Mouse (Mus musculus): ENCODE measurements around the gene Tmem79.
"Not testable (repeated sequence)": the region's sequence is repeated elsewhere in the genome, so short reads cannot be mapped to it uniquely, and the experiment has no call there.

Gene Tmem79

DNA sequence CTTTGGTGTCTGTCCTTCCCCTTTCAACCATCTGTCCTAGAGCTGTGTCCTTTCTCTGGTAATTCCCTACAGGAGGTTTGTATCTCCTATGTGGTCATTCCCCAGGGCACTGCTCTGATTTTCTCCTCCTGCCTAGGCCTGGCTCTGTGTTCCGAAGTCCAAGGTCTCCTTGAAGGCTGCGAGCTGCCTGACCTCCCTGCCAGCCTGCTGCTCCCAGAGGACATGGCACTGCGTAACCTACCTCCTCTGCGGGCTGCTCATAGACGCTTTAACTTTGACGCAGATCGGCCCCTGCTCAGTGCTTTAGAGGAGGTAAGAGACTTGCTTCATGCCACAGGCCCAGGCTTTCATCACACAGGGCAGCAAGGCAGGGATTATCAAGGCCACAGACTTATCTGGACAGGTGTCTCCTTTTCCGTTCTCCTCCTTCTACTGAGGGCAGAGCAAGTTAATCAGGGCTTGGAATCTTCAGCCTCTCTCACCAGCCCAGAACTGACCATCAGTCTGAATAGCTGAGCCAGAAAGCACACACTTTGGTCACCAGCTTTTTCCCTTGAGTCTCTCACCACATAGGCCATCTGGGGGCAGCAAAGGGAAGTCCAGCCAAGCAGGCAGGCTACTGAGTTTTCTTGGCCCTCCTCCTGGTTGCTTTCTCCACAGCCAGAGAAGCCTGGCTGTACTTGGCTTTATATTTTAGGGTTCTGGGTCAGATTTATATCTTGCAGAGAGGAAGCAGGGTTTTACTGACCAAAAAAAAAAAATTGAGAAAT, 18.6 kb upstream of the Tmem79 start:
- no peak for DNase-seq (ENCODE audit: low read depth, low spot score)

DNA sequence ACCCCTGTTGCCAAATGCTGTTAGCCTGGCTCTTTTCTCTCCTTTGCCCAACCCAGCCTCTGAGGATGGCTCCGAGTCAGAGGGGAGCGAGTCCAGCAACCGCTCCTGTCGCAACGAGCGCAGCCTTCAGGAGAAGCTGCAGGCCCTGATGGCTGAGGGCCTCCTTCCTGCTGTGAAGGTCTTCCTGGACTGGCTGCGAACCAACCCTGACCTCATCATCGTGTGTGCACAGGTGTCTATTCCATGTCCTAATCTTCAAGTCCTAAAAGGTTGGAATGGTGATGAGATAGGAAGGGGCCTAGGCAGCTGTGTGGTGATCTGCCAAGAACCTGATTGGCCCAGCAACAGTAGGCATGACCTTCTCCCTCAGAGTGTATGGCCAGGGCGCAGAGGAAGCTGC, 17.0 kb upstream of the Tmem79 start:
- DNase-seq (ENCODE audit: low read depth, low spot score): no peak

DNA sequence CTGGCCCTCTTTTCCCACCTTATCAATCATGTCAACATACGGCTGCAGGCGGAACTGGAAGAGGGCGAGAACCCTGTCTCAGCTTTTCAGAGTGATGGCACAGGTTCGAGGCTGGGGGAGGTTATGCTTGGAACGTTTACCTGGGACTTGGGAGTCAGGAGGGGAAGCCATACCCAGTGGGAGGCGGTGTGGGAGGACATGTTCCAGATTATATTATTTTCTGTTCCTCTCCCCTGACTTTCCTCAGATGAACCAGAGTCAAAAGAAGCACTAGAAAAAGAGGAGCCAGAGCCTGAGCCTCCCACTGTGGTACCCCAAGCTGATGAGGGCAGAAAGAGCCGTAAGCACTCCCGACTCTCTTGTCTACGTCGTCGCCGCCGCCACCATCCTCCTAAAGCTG, 14.8 kb upstream of the Tmem79 start:
- no peak for DNase-seq (ENCODE audit: low read depth, low spot score)

DNA sequence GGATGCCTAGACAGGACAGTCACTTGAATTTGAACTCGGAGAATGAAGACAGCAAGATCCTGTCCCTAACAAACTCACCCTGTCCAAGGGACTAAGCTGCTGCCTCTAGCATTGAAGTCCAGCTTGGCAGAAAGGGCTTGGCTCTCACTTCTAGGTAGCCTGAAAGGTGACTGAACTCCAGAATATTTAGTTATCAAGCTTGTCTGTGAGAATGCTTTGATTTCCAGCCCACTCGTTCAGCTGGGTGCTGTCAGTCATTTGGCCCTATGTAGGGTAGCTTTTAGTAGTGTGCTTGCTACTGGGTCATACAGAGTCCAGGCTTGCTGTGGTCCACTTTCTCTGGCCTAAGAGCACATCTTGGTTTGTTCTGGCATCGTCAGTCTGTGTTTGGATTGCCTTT, 3.1 kb upstream of the Tmem79 start:
- DNase-seq (ENCODE audit: low read depth, low spot score): no peak

DNA sequence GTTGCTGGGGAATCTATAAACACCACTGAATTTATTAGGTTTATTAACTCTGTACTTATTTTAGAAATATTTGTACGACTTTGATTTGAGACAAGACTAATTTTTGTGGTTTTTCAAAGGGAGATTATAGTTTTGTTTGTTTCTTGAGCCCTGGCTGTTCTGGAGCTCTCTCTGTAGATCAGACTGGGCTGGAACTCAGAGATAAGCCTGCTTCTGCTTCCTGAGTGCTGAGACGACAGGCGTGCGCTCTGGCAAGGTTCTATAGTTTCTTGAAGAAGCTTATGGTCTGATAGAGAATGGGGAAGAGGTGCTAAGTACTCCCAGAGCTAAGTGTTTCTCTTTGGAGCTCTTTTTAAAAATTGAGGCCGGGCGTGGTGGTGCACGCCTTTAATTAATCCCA, 2.4 kb upstream of the Tmem79 start:
- DNase-seq (ENCODE audit: low read depth, low spot score): peak; percentile 66

DNA sequence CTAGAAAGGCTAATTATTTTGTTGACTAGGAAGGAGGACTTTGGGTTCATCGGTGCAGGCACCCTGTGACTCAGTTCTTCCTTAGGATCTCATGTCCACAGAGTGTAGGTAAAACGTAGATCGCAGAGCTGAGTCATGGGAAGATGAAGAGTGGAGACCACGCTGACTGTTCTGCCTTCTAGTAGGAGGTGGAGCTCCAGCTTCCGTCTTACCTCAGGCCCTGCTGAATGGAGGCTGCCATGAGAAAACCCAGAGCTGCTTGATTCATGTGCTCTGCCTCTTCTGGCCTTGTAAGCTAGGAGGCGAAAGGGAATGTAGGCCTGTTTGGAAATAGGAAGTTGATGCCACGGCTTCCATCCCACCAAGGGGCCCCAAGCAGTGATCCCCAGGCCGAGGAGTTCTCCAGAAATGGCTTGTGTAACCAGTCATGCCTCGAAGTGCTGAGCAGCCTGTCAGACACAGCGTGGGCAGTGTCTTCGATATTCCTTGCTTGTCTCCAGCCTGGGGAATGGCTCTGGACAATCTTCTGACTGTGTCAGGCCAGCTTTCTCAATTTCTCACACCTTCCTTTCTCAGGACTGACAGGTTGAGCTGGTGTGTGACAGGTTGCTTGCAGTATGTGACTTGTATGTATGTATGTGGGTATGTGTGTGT, 1.5 kb upstream of the Tmem79 start:
- peak; percentile 53 for DNase-seq (ENCODE audit: low read depth, low spot score)

DNA sequence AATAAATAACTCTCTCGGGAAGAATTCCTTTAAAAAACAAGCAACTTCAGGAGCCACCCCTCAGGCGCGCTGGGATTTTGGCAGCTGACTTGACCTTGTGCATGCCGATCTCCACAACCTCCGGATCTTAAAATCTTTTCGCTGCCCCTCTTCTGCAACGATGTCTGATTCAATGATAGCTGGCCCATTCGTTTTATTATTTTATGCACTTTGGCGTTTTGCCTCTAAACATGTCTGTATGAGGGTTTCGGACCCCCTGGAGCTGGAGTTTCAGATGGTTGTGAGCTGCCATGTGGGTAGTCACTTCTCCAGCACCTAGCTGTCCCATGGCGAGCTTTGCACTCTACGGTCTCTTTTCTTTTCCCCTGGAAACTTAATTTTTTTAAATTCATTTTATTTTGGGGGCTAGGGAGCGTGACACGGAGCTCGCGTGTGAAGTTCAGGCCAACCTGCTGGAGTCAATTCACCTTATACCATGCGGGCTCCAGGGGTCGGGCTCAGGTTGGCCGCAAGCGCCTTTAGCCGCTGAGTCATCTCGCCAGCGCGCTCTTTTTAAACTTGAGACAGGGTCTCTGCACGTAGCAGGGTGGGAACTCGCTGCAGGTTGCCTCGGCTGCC, 403 bp downstream of the Tmem79 start:
- no peak for DNase-seq (ENCODE audit: low read depth, low spot score)

DNA sequence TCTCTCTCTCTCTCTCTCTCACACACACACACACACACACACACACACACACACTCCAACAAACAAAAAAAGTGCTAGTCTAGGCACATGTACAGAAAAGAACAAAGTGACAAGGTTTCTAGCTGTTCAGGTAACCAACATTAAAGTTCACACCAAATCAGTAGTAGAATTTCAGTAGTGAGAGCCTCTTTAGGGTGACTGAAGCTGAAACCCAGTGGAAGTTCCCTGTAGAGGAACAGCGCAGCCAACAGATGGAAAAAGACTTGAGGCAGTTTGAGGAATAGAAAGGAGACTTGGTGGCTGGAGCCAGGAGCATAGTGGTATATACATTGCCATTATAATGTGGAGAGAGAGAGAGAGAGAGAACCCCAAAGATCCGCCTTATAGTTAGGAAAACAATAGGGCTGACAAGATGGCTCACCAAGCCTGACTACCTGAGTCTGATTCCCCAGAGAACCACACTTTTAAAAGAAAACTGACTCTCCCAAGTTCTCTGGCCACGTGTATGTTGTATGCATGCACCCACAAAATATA, 979 bp downstream of the Tmem79 start:
- no peak for DNase-seq (ENCODE audit: low read depth, low spot score)

DNA sequence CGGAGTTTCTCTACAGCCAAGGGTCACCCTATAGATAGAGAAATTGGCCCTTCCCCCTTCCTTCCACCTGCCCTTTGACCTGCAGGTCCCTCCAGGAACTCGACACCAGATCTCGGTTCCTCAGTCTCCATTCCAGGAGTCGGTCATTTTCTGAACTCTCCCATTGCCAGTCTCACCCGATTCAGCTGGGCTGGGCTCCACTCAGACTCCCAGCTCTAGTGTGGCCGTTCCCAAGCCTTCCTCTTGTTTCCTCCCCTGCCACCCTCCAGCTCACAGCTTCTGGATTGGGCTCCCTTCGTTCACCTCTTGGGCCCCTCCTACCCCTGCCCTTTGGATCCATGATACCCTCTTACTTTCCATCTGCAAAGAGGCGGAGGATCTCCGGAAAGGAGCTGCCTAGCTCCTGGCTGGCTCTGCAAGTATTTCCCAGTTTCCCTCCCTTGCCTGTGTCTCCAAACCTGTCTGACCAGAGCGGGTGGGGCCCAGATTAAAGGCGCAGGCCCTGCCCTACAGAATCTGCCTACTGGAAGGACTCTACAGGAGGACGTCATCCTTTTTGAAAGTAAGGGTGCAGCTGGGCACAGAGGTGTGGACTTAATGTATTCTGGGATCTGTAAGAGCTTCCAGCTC, 1.8 kb downstream of the Tmem79 start:
- no peak for DNase-seq (ENCODE audit: low read depth, low spot score)

DNA sequence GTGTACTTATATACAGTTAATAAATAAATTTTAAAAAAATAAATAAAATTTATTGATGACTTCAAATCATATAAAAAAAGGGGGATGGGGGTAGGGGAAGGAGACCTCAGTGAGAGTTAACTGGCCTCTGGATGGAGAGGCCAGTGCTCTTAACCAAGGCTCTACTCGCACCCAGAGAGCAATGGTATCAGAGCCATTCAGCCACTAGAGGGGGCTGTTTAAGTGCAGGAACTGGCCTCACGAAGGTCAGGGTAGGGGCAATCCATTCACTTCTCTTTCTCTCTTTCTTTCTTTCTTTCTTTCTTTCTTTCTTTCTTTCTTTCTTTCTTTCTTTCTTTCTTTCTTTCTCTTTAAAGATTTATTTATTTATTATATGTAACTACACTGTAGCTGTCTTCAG, 4.7 kb downstream of the Tmem79 start:
- DNase-seq (ENCODE audit: low read depth, low spot score): peak; percentile 64

DNA sequence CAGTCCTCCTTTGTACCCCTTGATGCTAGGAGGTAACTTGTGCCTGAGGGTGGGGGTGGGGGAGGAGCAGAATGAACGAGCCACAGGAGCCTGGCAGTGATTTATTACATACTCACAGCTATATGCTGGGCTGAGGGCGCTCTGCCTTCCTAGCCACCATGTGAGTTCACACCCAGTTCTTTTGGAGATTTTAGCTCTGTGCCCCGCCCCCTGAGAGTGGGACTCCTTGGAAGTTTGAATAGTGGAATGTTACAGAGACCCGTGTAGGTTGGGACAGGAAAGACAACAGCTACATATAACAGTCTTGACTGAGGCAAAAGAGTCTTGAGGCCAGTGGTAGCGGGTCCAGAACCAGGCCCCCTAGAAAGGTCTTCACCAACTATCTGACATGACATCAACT, 7.0 kb downstream of the Tmem79 start:
- no peak for DNase-seq (ENCODE audit: low read depth, low spot score)

DNA sequence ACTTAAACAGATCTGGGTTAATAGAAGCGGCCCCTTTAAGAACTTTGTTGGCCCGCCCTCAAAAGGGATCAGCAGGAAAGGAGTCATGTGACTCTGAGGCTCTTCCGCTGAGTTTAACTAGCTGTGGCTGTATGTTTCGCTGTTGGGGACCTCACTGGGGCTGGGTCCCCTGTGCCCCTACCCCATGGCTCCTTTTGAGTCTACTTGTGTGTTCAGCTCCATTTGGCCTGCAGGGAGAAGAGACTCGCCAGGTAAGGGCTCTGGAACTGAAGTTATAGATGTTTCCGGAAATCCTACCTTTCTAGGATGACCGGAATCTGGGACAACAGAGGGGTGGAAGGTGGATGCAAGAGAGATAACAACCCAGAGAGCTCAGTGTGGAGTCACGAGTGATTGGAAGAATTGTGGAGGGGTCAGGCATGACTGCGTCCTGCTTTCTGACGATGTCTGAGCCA, 11.0 kb downstream of the Tmem79 start, which contains the start of gene Glmp:
TSS of gene Glmp (plus strand) at position 73 of the 455 bp plus-strand sequence.
- DNase-seq (ENCODE audit: low read depth, low spot score): no peak

DNA sequence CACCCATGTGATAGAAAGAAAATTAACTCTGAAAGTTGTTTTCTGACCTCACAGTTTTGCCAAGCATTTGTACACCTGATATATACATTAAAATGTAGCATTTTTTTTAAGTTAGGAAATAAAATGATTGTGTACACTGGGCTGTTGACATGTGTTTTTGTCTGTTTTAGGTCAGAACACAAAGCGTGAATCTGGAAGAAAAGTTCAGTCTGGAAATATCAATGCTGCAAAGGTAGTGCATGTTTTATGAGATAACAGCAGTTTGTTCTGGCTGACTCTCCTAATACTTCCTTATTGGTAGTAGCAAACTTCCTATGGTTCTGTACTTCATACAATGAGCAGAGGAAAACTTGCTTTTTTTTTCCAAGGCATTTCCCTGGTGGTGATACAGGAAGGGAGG, 36.8 kb downstream of the Tmem79 start:
- no peak for DNase-seq (ENCODE audit: low read depth, low spot score)

DNA sequence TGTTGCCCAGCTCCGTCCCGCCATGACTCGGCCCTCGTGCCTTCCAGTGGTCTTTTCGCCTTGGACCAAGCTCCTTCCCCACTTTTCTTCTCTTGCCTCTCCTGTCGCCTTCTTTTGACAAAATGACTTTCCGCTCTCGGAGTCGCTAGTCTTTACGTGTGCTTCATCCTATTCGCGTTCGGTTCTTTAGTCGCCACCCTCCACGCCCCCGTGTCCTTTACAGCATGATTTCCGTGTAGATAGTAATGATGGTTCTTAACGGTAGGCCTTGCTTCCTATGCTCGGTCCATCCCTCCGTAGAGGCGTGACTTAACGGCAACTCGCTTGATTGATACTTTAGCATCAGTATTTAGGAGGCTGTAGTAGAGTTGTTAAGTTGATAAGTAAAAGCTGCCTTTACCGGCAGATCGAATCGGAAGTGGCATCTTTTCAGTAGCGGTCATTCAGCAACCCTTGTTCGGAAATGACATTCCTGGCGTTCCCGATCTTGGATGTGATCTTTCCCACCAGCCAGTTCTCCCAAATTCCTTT, 38.6 kb downstream of the Tmem79 start:
- peak; percentile 45 for DNase-seq (ENCODE audit: low read depth, low spot score)

DNA sequence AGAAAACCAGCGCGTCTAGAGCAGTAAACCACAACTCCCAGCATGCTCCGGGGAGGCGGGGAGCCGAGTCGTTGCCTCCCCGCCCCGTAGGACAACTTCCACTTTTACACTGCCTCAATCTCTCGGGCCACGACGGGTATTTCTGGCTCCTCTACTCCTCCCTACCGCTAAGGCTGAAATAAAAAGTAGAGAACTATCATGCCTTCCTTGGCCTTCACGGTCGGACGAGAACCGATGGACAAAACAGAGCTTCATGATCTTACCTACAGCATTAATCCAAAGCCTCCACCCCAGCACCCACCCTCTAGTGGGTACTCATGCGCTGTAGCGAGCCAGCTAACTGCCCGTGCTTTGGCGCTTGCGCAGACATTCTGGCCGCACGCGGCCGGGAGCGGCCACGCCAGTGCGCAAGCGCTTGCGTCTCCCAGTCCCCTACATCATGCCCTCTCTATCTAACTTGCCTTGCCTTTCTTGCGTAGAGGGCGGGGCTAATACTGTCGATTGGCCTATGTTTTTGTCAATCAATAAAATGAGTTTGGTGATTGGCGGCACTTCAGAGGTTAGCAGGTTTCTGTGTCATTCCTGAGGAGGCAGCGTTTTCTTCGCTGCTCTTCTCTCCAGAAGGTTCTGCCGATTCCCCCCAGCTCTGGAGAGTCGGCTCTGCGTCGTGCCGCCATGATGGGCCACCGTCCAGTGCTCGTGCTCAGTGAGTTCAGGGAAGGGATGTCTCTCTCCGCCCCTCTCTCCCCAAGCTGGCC, 39.2 kb downstream of the Tmem79 start, which contains the start of the genes Tsacc and Cct3:
TSS of gene Tsacc (minus strand) at position 439 of the 758 bp plus-strand sequence.
TSS of gene Cct3 (plus strand) at position 556 of the 758 bp plus-strand sequence.
- DNase-seq (ENCODE audit: low read depth, low spot score): peak; percentile 97

DNA sequence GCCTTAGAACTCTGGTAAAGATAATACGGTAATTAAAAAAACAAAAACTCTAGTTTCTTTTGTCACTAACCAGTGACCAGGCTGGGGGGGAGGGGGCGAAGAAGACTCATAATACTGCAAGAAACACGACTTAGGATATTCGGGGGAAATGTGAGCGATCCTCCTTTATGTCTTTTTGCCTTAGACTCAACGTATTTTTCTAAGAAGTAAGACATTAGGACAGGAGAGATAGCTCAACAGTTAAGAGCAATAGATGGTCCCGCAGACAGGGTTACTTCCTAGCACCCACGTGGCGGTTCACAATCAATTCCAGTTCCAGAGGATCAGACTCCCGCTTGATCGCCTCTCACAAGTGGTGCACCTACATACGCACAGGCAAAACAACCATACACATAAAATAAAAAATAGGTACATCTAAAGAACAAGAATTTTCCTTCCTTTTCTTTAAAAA, 39.8 kb downstream of the Tmem79 start:
- DNase-seq (ENCODE audit: low read depth, low spot score): no peak

DNA sequence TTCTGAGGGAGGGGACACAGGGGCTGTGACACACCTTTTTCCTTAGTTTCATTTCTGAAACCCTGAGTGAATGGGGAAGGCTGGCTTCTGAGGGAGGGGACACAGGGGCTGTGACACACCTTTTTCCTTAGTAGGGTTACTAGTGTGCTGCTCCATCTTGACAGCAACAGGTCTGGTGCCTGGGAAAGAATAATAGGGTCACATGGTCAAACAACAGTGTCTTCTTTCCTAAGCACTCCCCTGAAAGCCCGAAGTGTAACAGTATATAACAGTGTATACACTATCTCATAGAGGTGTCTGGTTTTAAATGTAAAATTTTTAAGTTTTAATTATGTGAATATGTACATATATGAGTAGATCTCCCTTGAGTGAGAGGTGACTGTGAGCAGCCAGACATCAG, 40.7 kb downstream of the Tmem79 start:
- DNase-seq (ENCODE audit: low read depth, low spot score): not testable (repeated sequence)

DNA sequence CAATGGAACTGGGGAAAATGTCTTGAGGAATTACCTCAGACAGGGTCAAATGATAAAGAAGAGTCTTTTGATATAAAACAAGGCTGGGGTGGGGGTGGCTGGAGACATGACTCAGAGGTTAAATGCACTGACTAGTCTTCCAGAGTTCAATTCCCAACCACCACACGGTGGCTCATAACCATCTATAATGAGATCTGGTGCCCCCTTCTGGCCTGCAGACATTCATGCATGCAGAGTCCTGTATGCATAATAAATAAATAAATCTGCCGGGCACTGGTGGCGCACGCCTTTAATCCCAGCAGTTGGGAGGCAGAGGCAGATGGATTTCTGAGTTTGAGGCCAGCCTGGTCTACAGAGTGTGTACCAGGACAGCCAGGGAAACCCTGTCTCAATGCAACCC, 44.0 kb downstream of the Tmem79 start:
- DNase-seq (ENCODE audit: low read depth, low spot score): no peak

DNA sequence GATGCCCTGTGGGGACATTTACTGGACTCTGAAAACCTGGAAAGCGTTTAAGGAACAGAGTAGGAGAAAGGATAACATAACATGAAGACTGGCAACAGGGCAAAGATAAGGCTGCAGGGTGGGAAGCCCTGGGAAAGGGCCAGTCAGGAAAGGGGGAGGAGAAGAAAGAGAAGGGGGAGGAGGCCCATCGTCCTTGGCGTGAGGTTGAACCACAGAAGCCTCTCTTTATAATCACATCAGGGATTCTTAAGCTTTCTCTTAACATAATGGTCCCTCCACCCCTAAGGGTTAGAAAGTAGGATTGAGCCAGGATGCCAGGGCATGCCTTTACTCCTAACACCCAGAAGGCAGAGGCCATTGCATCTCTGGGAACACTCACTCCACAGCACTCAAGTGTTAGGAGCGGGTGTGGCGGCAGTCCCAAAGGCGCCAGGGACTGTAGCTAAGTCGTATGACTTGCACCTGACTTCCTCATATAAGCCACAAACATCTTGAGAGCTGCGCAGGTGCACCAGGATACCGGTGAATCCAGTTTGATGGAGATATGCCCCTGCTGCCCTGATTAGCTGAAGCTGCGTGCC, 47.7 kb downstream of the Tmem79 start:
- not testable (repeated sequence) for DNase-seq (ENCODE audit: low read depth, low spot score)

DNA sequence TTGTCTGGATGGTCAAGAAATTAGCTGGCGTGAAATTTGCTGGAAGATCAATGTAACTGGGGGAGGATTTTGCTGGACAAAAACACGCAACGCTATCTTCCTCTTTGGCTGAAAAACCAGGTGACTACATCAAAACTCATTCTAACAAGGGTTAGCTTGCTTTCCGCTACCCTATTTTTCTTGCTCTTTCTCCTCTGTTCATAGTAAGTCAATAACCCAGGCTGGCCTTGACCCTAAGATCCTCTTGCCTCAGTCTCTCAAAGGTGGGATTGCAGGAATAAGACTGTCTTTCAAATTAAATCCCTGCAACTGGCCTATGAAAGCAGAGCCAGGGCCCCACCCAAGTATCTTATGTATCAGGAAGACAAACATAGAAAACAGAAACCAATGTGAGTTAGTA, 48.8 kb downstream of the Tmem79 start, which contains the start of gene Gm38392:
TSS of gene Gm38392 (minus strand) at position 101 of the 400 bp plus-strand sequence.
- DNase-seq (ENCODE audit: low read depth, low spot score): no peak
